Mouse (Mus musculus) lung, embryonic 16.5 days (tissue): ENCODE measurements around the gene Tfdp2. TPM values are rescaled to one million over a fixed set of nuclear protein-coding genes. Genes with fewer than 3 reads are reported as not detected.
"Not testable (repeated sequence)": the region's sequence is repeated elsewhere in the genome, so short reads cannot be mapped to it uniquely, and the experiment has no call there.

Experiments
- ATAC-seq: fragments of 200-750 bp; cut with Nextera tagmentation; 2 replicates; pipeline ENCODE4 v1.8.0; 2017; ENCODE audit warnings: low read depth, mild to moderate bottlenecking, moderate library complexity
- H3K27ac ChIP-seq: fragments of 300-500 bp; sonication (generic); 2 replicates; pipeline ENCODE4 v1.5.1; 2014; ENCODE audit warnings: mild to moderate bottlenecking, control low read depth, low read length
- H3K27me3 ChIP-seq: fragments of 300-500 bp; sonication (generic); 2 replicates; pipeline ENCODE4 v1.6.1; 2014; ENCODE audit warnings: low read depth, low read length, mixed read lengths; ENCODE audit not compliant: control insufficient read depth, insufficient read depth
- H3K36me3 ChIP-seq: fragments of 300-500 bp; sonication (generic); 2 replicates; pipeline ENCODE4 v1.6.1; 2014; ENCODE audit warnings: low read length; ENCODE audit not compliant: control insufficient read depth, insufficient read depth
- H3K4me1 ChIP-seq: fragments of 300-500 bp; sonication (generic); replicated peaks from 2 replicates; pipeline ENCODE4 v1.6.1; 2014; ENCODE audit warnings: low read length, mixed read lengths; ENCODE audit not compliant: control insufficient read depth, insufficient read depth
- H3K4me2 ChIP-seq: fragments of 300-500 bp; sonication (generic); 2 replicates; pipeline ENCODE4 v1.6.1; 2014; ENCODE audit warnings: low read depth, low read length, control low read depth
- H3K4me3 ChIP-seq: fragments of 300-500 bp; sonication (generic); 2 replicates; pipeline ENCODE4 v1.5.1; 2014; ENCODE audit warnings: mild to moderate bottlenecking, low read length, control low read depth
- H3K9ac ChIP-seq: fragments of 300-500 bp; sonication (generic); 2 replicates; pipeline ENCODE4 v1.6.1; 2014; ENCODE audit warnings: low read length, control low read depth
- H3K9me3 ChIP-seq: fragments of 300-500 bp; sonication (generic); 2 replicates; pipeline ENCODE4 v1.6.1; 2016; ENCODE audit warnings: low read length; ENCODE audit not compliant: control insufficient read depth
- whole genome bisulfite sequencing: fragments of 180-500 bp; shearing (Covaris S2); extraction: QIAGEN DNeasy Blood & Tissue Kit; methylation state at CpG from one replicate; pipeline ENCODE4 v1.1.7; 2014; 5-methylcytosine and 5-hydroxymethylcytosine counted together
- polyA plus RNA-seq: library from polyadenylated mRNA; unstranded; fragments of >200 nt; fragmentation: Nextera tagmentation; extraction: Ambion mirVana; gene quantifications from 2 replicates; pipeline ENCODE4 v1.2.1, GENCODE M21; 2015

Gene Tfdp2
- 39.2 and 42.5 TPM in 2 replicates for polyA plus RNA-seq

- WGBS, result under 1% methylated on average over 63 of the region's 81 CpGs
- Histone ChIP-seq H3K9me3 (no peaks in the 10 kb centered on the region), H3K4me1 (peaks cover 10% of the 10 kb centered on the region), H3K9ac (peak within 1 kb of the TSS; percentile 88), H3K27ac (peak within 1 kb of the TSS; percentile 91), H3K4me3 (peak within 1 kb of the TSS; percentile 88), H3K27me3 (no peaks in the 10 kb centered on the region), H3K36me3 (no peaks in the 10 kb centered on the region), H3K4me2 (peak within 1 kb of the TSS; percentile 94)
- peak; percentile 99 for ATAC-seq
Measured at GRCm38 (mm10) chr9:96195885-96196622, at the start of gene Tfdp2. Gene Tfdp2, plus strand, starts transcription at chr9:96196275.

DNA sequence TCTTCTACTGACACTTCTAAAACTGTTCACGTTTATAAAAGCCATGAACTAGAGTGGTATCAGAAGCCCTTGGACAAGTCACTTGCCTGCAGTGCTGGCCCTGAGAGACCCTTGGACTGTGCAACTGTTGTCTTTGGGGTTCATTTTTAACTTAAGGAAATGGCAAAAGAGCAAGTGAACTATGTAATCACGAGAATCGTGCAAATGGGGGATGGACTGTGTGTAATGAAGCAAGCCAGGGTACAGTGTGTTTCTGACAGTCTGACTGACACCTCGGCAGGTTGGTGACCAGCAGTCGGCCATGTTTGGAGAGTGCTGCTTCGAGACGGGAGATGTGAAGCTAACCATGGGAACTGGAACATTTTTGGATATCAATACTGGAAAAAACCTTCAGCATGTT is 43.3 kb upstream of the Tfdp2 start:
- ATAC-seq, result no peak
- Histone ChIP-seq H3K4me2 (no peak overlapping the region), H3K9ac (no peak overlapping the region), H3K9me3 (no peaks in the 10 kb centered on the region), H3K4me1 (no peaks in the 10 kb centered on the region), H3K27ac (no peak overlapping the region), H3K27me3 (no peaks in the 10 kb centered on the region), H3K4me3 (no peak overlapping the region), H3K36me3 (no peaks in the 10 kb centered on the region)
- WGBS, result 87% methylated on average over 7 of the region's 7 CpGs

DNA sequence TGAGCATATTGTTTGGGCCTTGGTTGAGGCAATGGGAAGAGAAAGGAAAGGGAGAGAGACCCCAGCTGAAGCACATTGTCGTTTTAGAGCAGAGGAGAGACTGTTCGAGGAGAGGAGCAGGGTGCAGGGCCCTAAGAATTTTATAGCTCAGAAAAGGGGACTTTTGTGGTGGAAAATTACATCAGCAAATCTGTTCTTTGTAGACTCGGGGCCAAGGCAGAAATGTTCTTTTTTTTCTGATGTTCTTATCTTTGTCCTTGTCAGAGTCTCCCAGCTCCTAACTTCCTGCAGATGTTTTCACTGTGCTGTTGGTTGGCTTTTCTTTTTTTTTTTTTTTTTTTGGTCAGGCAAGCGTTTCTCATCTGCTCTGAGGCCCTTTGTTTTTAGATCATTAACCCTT is 37.6 kb upstream of the Tfdp2 start:
- Histone ChIP-seq H3K9me3 (no peaks in the 10 kb centered on the region), H3K4me3 (no peak overlapping the region), H3K4me2 (no peak overlapping the region), H3K9ac (no peak overlapping the region), H3K27me3 (no peaks in the 10 kb centered on the region), H3K36me3 (no peaks in the 10 kb centered on the region), H3K4me1 (no peaks in the 10 kb centered on the region), H3K27ac (no peak overlapping the region)
- 27% methylated on average over 4 of the region's 4 CpGs for WGBS
- ATAC-seq, result no peak

GRCm38 (mm10) chr9:96159047-96159446 is 37.0 kb upstream of the Tfdp2 start:
- Histone ChIP-seq H3K9me3 (no peaks in the 10 kb centered on the region), H3K36me3 (no peaks in the 10 kb centered on the region), H3K27ac (no peak overlapping the region), H3K27me3 (no peaks in the 10 kb centered on the region), H3K4me3 (no peak overlapping the region), H3K4me1 (no peaks in the 10 kb centered on the region), H3K9ac (no peak overlapping the region), H3K4me2 (no peak overlapping the region)
- 70% methylated on average over 3 of the region's 3 CpGs for WGBS
- no peak for ATAC-seq

DNA sequence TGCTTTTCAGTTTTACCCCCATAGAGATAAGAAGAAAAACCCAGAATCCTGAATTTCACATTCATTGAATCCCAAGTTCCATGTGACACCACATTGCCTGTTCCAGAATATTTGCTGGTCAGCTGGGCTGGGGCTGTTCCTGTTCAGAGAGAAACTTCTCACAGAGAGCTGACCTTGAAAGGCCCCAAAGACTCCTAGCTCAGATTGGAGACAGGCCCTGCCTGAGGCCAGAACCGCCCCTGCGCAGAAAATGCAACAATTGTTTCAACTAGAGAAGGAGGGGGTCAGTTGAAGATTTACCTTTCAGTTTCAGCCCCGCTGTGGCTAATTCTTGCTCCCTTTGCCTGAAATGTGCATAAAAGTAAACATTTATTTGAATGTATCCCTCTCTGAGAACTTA is 35.3 kb upstream of the Tfdp2 start:
- no peak overlapping the region for H3K27ac ChIP-seq
- no peaks in the 10 kb centered on the region for H3K4me1 ChIP-seq
- H3K4me3 ChIP-seq, result no peak overlapping the region

GRCm38 (mm10) chr9:96162421-96162820 is 33.7 kb upstream of the Tfdp2 start:
- no peak overlapping the region for H3K4me3 ChIP-seq
- no peak overlapping the region for H3K9ac ChIP-seq
- no peaks in the 10 kb centered on the region for H3K4me1 ChIP-seq
- no peaks in the 10 kb centered on the region for H3K9me3 ChIP-seq
- H3K4me2 ChIP-seq, result no peak overlapping the region
- 70% methylated on average over 5 of the region's 5 CpGs for WGBS
- no peak for ATAC-seq
- H3K27me3 ChIP-seq, result no peaks in the 10 kb centered on the region
- H3K36me3 ChIP-seq, result no peaks in the 10 kb centered on the region
- H3K27ac ChIP-seq, result no peak overlapping the region

More for the DNA sequence above, 35.3 kb upstream of the Tfdp2 start:
- Histone ChIP-seq H3K27me3 (no peaks in the 10 kb centered on the region), H3K9me3 (no peaks in the 10 kb centered on the region), H3K4me2 (no peak overlapping the region), H3K9ac (no peak overlapping the region), H3K36me3 (no peaks in the 10 kb centered on the region)
- no peak for ATAC-seq
- 79% methylated on average over 3 of the region's 3 CpGs for WGBS

- no peak overlapping the region for H3K27ac ChIP-seq
- WGBS, result 92% methylated on average over 7 of the region's 7 CpGs
- H3K9ac ChIP-seq, result no peak overlapping the region
- H3K9me3 ChIP-seq, result no peaks in the 10 kb centered on the region
- no peaks in the 10 kb centered on the region for H3K36me3 ChIP-seq
- no peak for ATAC-seq
- H3K27me3 ChIP-seq, result no peaks in the 10 kb centered on the region
- H3K4me1 ChIP-seq, result no peaks in the 10 kb centered on the region
- no peak overlapping the region for H3K4me3 ChIP-seq
- H3K4me2 ChIP-seq, result no peak overlapping the region
Measured at GRCm38 (mm10) chr9:96163443-96163842, 32.6 kb upstream of the Tfdp2 start.

DNA sequence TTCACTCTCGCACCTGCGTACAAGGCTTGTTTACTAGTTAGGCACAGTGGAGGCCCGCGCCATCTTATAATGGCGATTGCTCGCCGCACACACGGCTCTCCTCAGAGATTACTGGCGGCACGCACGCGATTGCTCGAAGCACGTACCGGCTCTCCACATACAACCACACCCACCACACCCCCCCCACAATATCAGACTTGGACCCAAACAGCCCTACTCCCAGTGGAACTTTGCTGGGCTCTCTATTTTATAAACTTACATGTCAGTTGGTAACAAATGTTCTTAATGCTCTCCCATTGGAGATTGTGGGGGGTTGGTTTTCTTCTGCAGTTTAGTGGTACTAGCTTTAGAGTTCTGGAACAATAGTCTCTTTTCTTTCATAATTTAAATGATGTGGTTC is 32.1 kb upstream of the Tfdp2 start:
- not testable (repeated sequence) for H3K27ac ChIP-seq, H3K4me1 ChIP-seq, H3K4me3 ChIP-seq, ATAC-seq, H3K27me3 ChIP-seq, H3K9me3 ChIP-seq, H3K36me3 ChIP-seq, H3K9ac ChIP-seq, H3K4me2 ChIP-seq
- WGBS, result 96% methylated on average over 13 of the region's 15 CpGs

GRCm38 (mm10) chr9:96167168-96167585 is 28.9 kb upstream of the Tfdp2 start:
- Histone ChIP-seq H3K9me3 (no peaks in the 10 kb centered on the region), H3K4me2 (no peak overlapping the region), H3K36me3 (no peaks in the 10 kb centered on the region), H3K4me1 (no peaks in the 10 kb centered on the region), H3K27ac (no peak overlapping the region), H3K4me3 (no peak overlapping the region), H3K27me3 (no peaks in the 10 kb centered on the region), H3K9ac (no peak overlapping the region)
- ATAC-seq, result no peak
- 44% methylated on average over 5 of the region's 5 CpGs for WGBS
